Mouse (Mus musculus) intestine, postnatal 0 days (tissue): ENCODE data around the gene Rapgef5. TPM values are rescaled to one million over a fixed set of nuclear protein-coding genes. Genes with fewer than 3 reads are reported as not detected.
"Not testable (repeated sequence)": the region's sequence is repeated elsewhere in the genome, so short reads cannot be mapped to it uniquely, and the experiment has no call there.

ENCODE experiments used
- ATAC-seq: fragments of 200-750 bp; cut with Nextera tagmentation; 2 replicates; pipeline ENCODE4 v1.8.0; 2017; ENCODE audit warnings: mild to moderate bottlenecking, moderate TSS enrichment, moderate library complexity
- H3K27ac ChIP-seq: fragments of 300-500 bp; sonication (generic); 2 replicates; pipeline ENCODE4 v1.5.1; 2014; ENCODE audit warnings: mild to moderate bottlenecking, low read depth, low read length, moderate library complexity
- H3K27me3 ChIP-seq: fragments of 300-500 bp; sonication (generic); replicated peaks from 2 replicates; pipeline ENCODE4 v1.6.1; 2014; ENCODE audit warnings: low read length, mixed read lengths; ENCODE audit not compliant: control insufficient read depth, insufficient read depth
- H3K36me3 ChIP-seq: fragments of 300-500 bp; sonication (generic); 2 replicates; pipeline ENCODE4 v1.6.1; 2014; ENCODE audit warnings: mild to moderate bottlenecking, moderate library complexity; ENCODE audit not compliant: control insufficient read depth, insufficient read depth
- H3K4me1 ChIP-seq: fragments of 300-500 bp; sonication (generic); replicated peaks from 2 replicates; pipeline ENCODE4 v1.6.1; 2014; ENCODE audit warnings: antibody characterized with exemption, low read length, mixed read lengths; ENCODE audit not compliant: control insufficient read depth, insufficient read depth
- H3K4me2 ChIP-seq: fragments of 300-500 bp; sonication (generic); replicated peaks from 2 replicates; pipeline ENCODE4 v1.6.1; 2014; ENCODE audit warnings: low read depth, mild to moderate bottlenecking, moderate library complexity
- H3K4me3 ChIP-seq: fragments of 300-500 bp; sonication (generic); 2 replicates; pipeline ENCODE4 v1.5.1; 2014; ENCODE audit warnings: low read depth, low read length
- H3K9ac ChIP-seq: fragments of 300-500 bp; sonication (generic); 2 replicates; pipeline ENCODE4 v1.6.1; 2014; ENCODE audit warnings: mild to moderate bottlenecking, low read depth, low read length
- H3K9me3 ChIP-seq: fragments of 300-500 bp; sonication (generic); 2 replicates; pipeline ENCODE4 v1.6.1; 2016; ENCODE audit warnings: mixed run types; ENCODE audit not compliant: control insufficient read depth
- CTCF ChIP-seq: sonication (generic); IDR thresholded peaks from 2 replicates; pipeline ENCODE4 v1.5.1; 2016; ENCODE audit warnings: low read depth, mild to moderate bottlenecking, control low read depth, antibody characterized with exemption, moderate library complexity
- WGBS: fragments of 180-500 bp; shearing (Covaris S2); extraction: QIAGEN DNeasy Blood & Tissue Kit; methylation state at CpG from one replicate; pipeline ENCODE4 v1.1.7; 2014; 5-methylcytosine and 5-hydroxymethylcytosine counted together
- polyA plus RNA-seq: library from polyadenylated mRNA; unstranded; fragments of >200 nt; fragmentation: Nextera tagmentation; extraction: Ambion mirVana; gene quantifications from 2 replicates; pipeline ENCODE4 v1.2.1, GENCODE M21; 2015

Rapgef5 gene
- polyA plus RNA-seq, 1 experiment from 2014 or later: 3.7 TPM

DNA sequence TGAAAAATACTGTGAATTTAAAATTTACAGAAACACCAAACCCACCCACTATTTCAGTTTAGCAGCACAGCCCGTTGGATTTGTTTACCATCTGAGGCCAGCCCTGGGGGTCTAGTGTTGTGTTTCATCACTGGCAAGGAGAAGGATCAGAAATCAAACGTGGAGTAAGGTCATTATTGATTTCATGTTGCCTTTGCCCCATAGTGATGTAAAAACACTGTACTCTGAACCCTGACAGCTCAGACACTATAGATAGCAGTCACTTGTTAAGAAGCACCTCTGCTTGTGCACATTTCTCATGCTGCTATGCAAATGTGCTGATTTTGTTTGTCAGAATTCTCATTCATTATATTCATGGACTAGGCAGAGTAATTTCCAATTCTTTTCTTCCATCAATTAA, 265.1 kb downstream of the Rapgef5 start:
- Histone ChIP-seq H3K27ac (no peak overlapping the region), H3K9ac (no peak overlapping the region), H3K36me3 (no peaks in the 10 kb centered on the region), H3K27me3 (no peaks in the 10 kb centered on the region), H3K4me2 (no peak overlapping the region), H3K9me3 (no peaks in the 10 kb centered on the region), H3K4me3 (no peak overlapping the region), H3K4me1 (no peaks in the 10 kb centered on the region)
- WGBS: 6% methylated on average over 2 of the region's 2 CpGs
- peak; percentile 53 for ATAC-seq
- no peak for TF ChIP-seq CTCF

DNA sequence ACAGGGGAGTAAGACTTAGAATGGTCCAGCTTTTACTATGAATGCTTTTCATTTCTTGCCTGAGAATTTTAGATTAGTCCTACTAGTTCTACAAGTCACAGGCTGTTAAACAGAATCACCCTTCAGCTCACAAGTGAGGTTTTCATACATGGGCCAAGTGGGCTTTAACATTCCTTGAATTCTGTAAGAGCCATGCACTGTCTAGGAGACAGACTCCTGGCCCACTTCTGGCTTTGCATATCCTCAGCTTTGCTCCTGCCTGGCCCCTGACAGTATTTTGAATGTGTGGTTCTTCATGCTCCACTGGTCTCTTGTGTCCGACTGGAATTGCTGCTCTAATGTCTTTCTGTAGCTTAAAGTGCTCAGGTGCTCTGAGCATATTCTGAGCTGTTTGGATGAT, 267.1 kb downstream of the Rapgef5 start:
- no peak overlapping the region for H3K4me3 ChIP-seq
- no peaks in the 10 kb centered on the region for H3K27me3 ChIP-seq
- no peaks in the 10 kb centered on the region for H3K4me1 ChIP-seq
- ATAC-seq: no peak
- no peak overlapping the region for H3K9ac ChIP-seq
- no peak overlapping the region for H3K27ac ChIP-seq
- TF ChIP-seq CTCF: no peak
- H3K4me2 ChIP-seq: no peak overlapping the region
- WGBS: 82% methylated on average over 1 of the region's 1 CpGs
- no peaks in the 10 kb centered on the region for H3K36me3 ChIP-seq
- H3K9me3 ChIP-seq: no peaks in the 10 kb centered on the region

DNA sequence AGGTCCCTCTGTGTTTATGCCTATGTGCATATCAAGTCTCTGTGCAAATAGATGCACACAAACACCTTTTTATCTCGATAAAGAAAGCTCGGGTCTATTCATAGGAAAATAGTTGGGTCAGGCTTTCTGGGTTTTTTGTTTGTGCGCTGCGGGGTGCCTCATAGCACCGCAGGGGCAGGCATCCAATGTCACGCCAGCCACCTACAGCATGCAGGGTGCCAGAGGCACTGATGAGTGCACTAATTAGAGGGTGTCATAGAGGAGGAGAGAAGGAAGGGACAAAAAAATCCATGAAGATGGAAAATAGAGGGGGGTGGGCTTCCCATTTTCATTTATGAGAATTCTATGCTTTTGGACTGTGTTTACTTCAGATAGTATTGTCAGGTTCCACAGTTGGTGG, 270.3 kb downstream of the Rapgef5 start:
- ATAC-seq: no peak
- no peak overlapping the region for H3K4me3 ChIP-seq
- H3K36me3 ChIP-seq: no peaks in the 10 kb centered on the region
- H3K4me1 ChIP-seq: no peaks in the 10 kb centered on the region
- no peak for TF ChIP-seq CTCF
- WGBS: 41% methylated on average over 6 of the region's 6 CpGs
- no peak overlapping the region for H3K27ac ChIP-seq
- H3K9me3 ChIP-seq: no peaks in the 10 kb centered on the region
- no peak overlapping the region for H3K4me2 ChIP-seq
- no peaks in the 10 kb centered on the region for H3K27me3 ChIP-seq
- H3K9ac ChIP-seq: no peak overlapping the region

DNA sequence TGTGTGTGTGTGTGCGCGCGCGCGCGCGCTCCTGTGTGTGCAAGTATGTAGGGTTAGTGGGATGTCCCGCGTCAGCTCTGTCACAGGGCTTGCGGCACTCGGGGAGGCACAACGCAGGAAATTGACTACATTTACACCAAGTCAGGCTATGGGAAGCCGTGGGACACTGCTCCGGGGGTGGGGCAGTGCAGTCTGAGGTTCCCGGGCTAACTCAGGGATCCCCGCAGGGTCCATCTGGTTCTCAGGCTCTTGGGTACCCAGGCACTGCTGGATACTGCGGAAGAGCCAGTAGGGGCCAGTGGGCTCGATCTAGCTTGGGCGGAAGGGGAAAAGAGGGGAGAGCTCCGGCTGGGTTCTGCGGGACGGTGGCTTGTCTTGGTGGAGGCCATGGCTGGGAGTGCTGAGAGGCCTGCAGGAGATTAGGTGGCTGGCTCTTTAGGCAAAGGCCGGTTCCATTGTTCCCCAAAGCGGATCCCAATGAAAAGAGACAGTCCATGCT, 272.3 kb downstream of the Rapgef5 start:
- Histone ChIP-seq H3K27ac (no peak overlapping the region), H3K4me1 (no peaks in the 10 kb centered on the region), H3K9ac (no peak overlapping the region), H3K4me2 (peak overlapping the region; percentile 38), H3K27me3 (no peaks in the 10 kb centered on the region), H3K36me3 (no peaks in the 10 kb centered on the region), H3K4me3 (no peak overlapping the region), H3K9me3 (no peaks in the 10 kb centered on the region)
- ATAC-seq: no peak
- 26% methylated on average over 24 of the region's 24 CpGs for WGBS
- TF ChIP-seq CTCF: no peak

DNA sequence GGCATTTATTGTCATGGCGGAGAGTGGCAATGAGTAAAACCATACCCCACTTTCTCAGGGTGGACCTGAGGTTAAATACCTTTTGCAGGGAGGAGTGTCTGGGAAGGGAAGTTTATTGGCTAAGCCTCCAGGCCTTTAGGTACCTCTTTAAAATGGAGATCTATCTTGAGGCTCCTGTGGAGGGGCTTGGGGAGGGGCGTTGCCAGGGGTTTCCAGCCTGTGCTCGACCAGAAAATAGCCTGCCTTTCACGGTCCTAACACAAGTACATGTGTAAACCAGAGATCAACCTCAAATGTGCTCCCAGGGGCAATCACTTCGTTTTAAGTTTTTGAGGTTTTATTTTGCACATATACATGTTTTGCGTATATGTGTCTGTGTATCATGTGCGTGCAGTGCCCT, 272.7 kb downstream of the Rapgef5 start:
- Histone ChIP-seq H3K4me2 (no peak overlapping the region), H3K27ac (no peak overlapping the region), H3K9me3 (no peaks in the 10 kb centered on the region), H3K4me1 (no peaks in the 10 kb centered on the region), H3K36me3 (no peaks in the 10 kb centered on the region), H3K9ac (no peak overlapping the region), H3K27me3 (no peaks in the 10 kb centered on the region), H3K4me3 (no peak overlapping the region)
- ATAC-seq: no peak
- 50% methylated on average over 7 of the region's 7 CpGs for WGBS
- TF ChIP-seq CTCF: no peak

DNA sequence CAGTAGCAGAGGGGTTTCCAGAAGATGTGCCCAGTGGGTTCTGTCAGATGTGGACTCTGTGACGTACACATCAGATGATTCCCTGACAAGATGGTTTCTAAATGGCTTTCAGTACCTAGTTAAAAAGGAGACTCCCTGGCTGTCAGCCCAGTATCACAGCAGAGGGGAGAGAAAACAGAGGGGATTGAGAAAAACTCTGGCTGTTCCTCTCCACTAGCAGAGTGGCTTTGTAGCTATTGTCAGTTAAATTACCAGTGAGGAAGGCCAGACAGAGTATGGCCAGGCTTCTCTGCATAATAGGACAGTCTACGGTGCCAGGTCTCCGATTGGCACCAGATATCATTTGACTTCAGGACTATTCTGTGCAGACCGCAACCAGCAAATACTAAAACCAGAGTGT, 279.0 kb downstream of the Rapgef5 start:
- H3K4me1 ChIP-seq: no peaks in the 10 kb centered on the region
- no peaks in the 10 kb centered on the region for H3K9me3 ChIP-seq
- no peak for TF ChIP-seq CTCF
- 81% methylated on average over 4 of the region's 4 CpGs for WGBS
- no peaks in the 10 kb centered on the region for H3K27me3 ChIP-seq
- no peak for ATAC-seq
- no peak overlapping the region for H3K4me2 ChIP-seq
- H3K9ac ChIP-seq: no peak overlapping the region
- H3K27ac ChIP-seq: no peak overlapping the region
- H3K4me3 ChIP-seq: no peak overlapping the region
- H3K36me3 ChIP-seq: no peaks in the 10 kb centered on the region

DNA sequence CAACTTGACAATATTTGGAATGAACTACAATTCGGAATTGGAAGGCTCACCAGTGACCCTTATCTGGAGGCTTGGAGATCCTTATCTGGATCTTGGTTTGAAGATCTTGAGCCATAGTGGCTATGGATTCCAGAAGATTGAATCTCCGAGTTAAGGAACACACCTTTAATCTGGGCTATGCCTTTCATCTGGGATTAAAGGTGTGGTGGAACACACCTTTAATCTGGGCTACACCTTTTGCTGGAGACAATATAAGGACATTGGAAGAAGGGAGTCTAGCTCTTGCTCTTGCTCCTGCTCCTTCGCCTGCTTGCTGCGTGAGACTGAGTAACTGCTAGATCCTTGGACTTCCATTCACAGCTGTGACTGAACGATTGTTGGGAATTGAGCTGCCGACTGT, 287.7 kb downstream of the Rapgef5 start, which contains the start of gene Cdca7l:
TSS of gene Cdca7l (plus strand) at position 301 of the 400 bp plus-strand sequence.
- H3K4me1 ChIP-seq, H3K9ac ChIP-seq, H3K9me3 ChIP-seq, H3K4me3 ChIP-seq, H3K36me3 ChIP-seq, ATAC-seq, H3K4me2 ChIP-seq, H3K27me3 ChIP-seq, H3K27ac ChIP-seq: not testable (repeated sequence)
- WGBS: no CpG with 5 or more reads among the region's 6 CpGs
